Mouse (Mus musculus) layer of hippocampus, postnatal 25 days (tissue): Measurements from ENCODE around the gene Hspa5. TPM values are rescaled to one million over a fixed set of nuclear protein-coding genes. Genes with fewer than 3 reads are reported as not detected.
"Not testable (repeated sequence)": the region's sequence is repeated elsewhere in the genome, so short reads cannot be mapped to it uniquely, and the experiment has no call there.

Experiments
- DNase-seq, 2 experiments: peaks; one replicate each; pipeline ENCODE4 v3.0.0; 2022; ENCODE audit warnings: mixed read lengths in 2 of 2, low spot score in 1 of 2; ENCODE audit errors: extremely low spot score in 1 of 2
- total RNA-seq, 2 experiments: library from RNA; stranded (reverse); gene quantifications; 2 replicates each; pipeline ENCODE4 v1.2.3; 2021

Hspa5 gene
- total RNA-seq, 2 experiments from 2014 or later = 220 to 358 TPM

DNA sequence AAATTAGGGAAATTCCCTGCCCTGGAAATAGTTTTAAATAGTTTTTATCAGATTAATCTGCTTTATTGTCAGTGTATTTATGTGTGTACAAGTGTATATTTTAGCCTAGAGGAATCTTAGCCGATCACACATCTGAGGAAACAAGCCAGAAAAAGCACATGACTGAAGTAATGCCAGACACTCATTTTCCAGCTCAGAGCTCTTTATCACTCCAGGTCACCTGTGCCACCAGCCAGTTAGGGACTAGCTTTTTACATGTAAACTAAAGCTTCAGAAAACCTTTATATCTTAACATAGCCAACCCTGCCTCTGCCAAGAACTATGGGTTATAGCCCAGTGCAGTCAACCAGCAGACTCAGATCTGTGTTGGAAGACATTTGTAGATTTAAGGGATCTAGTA, 33.0 kb downstream of the Hspa5 start:
- no peak for DNase-seq

DNA sequence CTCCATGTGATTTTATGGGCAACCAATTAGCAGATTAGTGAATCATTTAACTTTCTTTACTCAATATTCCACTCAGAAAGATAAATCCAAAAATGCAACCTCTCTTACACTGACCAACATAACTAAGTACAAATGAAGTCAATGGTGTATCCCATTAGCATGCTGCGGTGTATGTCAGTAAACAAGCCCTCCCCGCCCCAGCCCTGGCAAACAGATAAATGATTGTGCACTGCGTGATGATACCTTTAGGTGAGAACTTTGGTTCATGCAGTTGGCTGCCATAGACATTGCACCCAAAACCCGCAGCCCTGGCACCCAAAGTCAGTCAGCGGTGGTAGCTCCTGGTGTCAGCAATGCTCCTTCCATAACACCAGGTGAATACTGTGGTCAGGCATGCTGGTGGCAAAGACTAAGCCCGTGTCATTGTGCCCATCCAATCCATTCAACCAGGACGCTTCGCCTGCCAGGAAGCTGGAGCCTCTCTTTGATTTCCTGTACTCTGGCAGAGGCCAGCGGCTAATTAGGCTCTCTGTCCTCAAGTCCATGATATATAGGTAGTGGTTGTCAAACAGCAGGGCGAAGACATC, 33.7 kb downstream of the Hspa5 start:
- DNase-seq = no peak

DNA sequence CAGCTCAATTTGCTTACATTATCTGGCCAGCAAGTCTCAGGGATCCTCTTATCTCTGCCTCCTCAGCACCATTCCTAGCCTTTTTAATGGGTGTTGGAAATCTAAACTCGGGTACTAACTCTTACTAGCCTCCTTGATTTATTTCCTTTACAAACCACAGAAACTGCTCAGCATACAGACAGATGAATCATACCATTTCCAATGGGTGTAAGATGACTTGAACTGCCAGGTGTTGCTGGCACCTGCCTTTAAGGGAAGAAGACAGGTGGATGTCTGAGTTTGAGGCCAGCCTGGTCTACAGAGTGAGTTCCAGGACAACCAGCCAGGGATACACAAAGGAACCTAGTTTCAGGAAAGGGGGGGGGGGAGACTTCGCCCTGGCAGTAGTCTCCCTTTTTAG, 36.3 kb downstream of the Hspa5 start:
- DNase-seq = no peak

DNA sequence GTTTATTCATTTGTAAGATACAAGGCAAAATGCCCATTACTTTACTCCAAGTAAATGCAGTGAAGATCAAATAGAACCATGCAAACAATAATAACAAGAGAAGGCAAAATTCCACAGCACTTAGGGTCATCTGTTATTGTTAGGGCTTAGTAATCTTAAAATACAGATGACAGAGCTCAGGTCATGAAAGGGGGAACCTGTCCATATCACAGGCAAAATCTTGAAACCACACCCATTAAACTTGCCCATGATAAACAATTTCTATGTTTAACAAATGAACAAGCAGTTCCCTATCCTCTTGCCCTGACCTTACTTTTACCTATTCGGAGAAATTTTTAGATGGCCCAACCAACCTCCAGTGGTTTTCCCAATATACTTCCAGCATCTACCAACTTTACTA, 37.8 kb downstream of the Hspa5 start:
- DNase-seq = no peak

DNA sequence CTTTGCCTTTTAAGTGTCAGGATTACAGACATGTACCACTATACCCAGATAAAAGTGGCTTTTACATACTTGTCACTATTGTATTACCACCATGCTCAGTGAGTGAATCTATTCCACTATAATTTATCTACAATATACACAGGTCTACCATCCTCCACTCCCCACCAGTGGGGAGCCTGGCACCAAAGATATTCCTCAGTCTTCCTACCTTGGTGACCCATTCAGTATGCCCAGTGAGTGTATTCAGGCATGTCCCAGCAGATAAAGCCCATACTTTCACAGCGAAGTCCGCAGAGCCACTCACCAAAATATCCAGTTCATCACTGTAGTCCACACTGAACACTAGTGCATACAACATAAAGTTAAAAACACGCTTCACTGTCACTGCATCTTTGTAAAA, 39.0 kb downstream of the Hspa5 start:
- DNase-seq = no peak

DNA sequence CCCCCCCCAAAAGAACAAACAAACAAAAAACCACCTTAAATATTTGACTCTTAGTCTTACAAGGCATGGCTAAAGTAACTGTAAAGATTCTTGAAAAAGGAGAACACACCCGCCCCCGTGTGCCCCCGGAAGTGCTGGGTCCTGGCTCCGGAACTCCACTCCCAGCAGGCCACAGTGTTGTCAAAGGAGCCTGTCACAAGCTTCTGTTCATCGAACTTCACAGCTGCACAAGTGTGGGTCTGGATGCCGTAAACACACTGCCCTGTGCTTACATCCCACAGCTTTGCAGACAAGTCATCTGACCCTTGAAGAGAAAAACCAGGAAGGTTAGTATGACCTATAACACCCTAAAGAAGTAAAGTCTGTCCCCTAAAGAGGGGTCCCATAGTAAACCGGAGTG, 40.9 kb downstream of the Hspa5 start:
- no peak for DNase-seq

DNA sequence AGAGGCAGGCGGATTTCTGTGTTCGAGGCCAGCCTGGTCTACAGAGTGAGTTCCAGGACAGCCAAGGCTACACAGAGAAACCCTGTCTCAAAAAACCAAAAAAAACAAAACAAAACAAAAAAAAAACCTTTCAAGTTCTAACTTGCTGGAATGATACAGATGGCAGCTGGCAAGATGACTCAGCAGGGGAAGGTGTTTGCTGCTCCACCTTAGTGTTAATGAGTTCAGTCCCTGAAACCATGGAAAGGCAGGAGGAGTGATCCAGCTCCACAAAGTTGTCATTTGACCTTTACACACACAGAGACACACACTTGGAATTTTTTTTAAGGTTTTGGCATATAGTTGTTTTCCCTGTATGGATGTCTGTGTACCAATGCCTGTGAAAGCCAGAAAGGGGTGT, 44.1 kb downstream of the Hspa5 start:
- DNase-seq = not testable (repeated sequence)

DNA sequence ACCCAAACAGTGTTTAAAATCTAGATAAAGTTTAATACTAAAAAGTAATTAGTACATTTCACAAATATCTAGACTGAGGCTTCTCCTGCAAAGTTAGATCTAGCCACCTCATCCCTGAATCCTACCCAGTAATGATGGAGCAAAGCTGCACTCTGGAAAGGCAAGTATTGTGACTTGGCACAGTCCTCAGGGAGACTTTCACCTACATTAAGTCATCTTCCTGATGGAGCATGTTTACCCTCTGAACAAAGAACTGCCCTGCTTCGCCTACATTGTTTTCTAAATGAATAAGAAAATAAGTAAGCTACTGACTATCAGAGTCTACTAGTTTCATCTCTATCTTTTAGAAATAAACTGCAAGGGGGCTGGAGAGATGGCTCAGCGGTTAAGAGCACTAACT, 46.7 kb downstream of the Hspa5 start:
- no peak for DNase-seq

DNA sequence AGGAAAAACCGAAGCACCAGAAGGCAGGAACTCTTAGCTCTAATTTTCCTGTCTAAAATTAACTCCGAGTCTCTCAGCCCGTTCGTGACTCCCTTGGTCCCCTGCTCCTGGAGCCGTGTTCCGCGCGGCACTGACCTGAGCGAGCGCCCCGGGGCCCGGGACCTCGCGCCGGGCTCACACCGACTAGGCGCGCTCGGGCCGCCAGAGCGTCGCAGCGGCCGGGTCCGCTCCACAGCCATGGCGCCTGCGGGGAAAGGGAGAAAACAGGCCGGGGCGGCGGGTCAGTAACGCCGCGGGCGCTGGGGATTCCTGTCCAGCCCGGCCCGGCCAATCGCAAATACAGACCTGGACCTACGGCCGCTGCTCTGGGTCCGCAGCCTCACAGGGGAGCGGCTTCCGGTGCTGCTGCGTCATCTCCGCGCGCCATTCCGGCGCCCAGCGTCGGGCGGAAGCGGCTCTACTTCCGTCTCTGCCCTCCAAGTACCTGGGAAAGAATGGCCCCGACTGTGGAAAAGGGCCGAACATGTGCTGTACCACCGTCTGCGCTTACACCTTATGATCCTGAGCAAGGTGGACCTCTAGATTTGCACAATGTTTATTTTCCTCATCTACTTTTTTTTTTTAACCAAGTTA, 54.2 kb downstream of the Hspa5 start, which contains the start of gene Fbxw2:
Gene Fbxw2, minus strand, starts transcription at position 485 of the 633 bp plus-strand sequence.
- DNase-seq = peak; percentile 82 to 87

- DNase-seq = no peak
These were observed 54.9 kb downstream of the Hspa5 start for GRCm38 (mm10) chr2:34826460-34827231.

Other genes with a start within 250 kb of the Hspa5 start
- gene Gapvd1, start 16.7 kb upstream of the Hspa5 start, total RNA-seq = 100 to 1,000 TPM in 1 of 2 experiments, 10 to 100 TPM in 1; 96.2 to 104 TPM
- 10 to 100 TPM; 29.6 to 34.6 TPM for gene Rabepk, start 27.9 kb downstream of the Hspa5 start, total RNA-seq
- 10 to 100 TPM; 82.5 to 84.3 TPM for gene Fbxw2, start 54.3 kb downstream of the Hspa5 start, total RNA-seq
- not detected for gene Gm34653, start 61.0 kb downstream of the Hspa5 start, total RNA-seq
- under 1 TPM; 0.44 to 0.49 TPM for gene Cutal, start 102.4 kb downstream of the Hspa5 start, total RNA-seq
- 10 to 100 TPM; 40.2 to 46.1 TPM for gene Psmd5, start 103.0 kb downstream of the Hspa5 start, total RNA-seq
- 1 to 10 TPM in 1 of 2 experiments, under 1 TPM in 1; 0.76 to 1.7 TPM for gene Phf19, start 142.1 kb downstream of the Hspa5 start, total RNA-seq
- 1 to 10 TPM; 1.7 to 3.3 TPM for gene Traf1, start 189.8 kb downstream of the Hspa5 start, total RNA-seq